Mouse (Mus musculus): ENCODE measurements at regions not wholly inside any gene's neighbourhood (a gene's known extent, or its start where the extent isn't known, plus 50 kb on each side); places are given as distances from the start of the nearest gene placed in this dataset.

GRCm38 (mm10) chr5:62939050-62939449 lies 125.4 kb downstream of the Dthd1 start:
- peak; percentile 16 for DNase-seq (ENCODE audit: low read depth)

Data from naive thymus-derived CD4-positive, alpha-beta T cell, adult 2 months (primary cell).